Mouse (Mus musculus) myocyte (in vitro differentiated cells): Measurements from ENCODE around the gene Laptm5.

ENCODE experiments used
- CEBPB ChIP-seq: IDR thresholded peaks from 2 replicates; pipeline ENCODE4 v1.6.1; 2011; ENCODE audit warnings: mild to moderate bottlenecking, moderate library complexity; ENCODE audit not compliant: poor library complexity, insufficient read depth, severe bottlenecking
- E2F4 ChIP-seq: IDR thresholded peaks from one replicate; pipeline ENCODE4 v1.6.1; 2011; ENCODE audit warnings: mild to moderate bottlenecking, control low read depth, moderate library complexity; ENCODE audit not compliant: insufficient read depth
- MAX ChIP-seq: IDR thresholded peaks from one replicate; pipeline ENCODE4 v1.6.1; 2011; ENCODE audit warnings: low read depth, mild to moderate bottlenecking, control low read depth
- MYOD1 ChIP-seq, 3 experiments: IDR thresholded peaks; one replicate each; pipeline ENCODE4 v1.6.1; 2011; ENCODE audit warnings: control low read depth in 2 of 3, low read depth in 2 of 3, mild to moderate bottlenecking in 2 of 3, moderate library complexity in 1 of 3; ENCODE audit not compliant: insufficient read length in 2 of 3, control insufficient read depth in 1 of 3
- POLR2A ChIP-seq: IDR thresholded peaks from one replicate; pipeline ENCODE4 v1.6.1; 2011; ENCODE audit warnings: low read depth, mild to moderate bottlenecking, control low read depth, moderate library complexity; ENCODE audit not compliant: insufficient read length
- POLR2AphosphoS2 ChIP-seq: IDR thresholded peaks from one replicate; pipeline ENCODE4 v1.6.1; 2011; ENCODE audit warnings: low read depth, control low read depth; ENCODE audit not compliant: insufficient read length
- TCF12 ChIP-seq: IDR thresholded peaks from one replicate; pipeline ENCODE4 v1.6.1; 2011; ENCODE audit warnings: mild to moderate bottlenecking, control low read depth; ENCODE audit not compliant: poor library complexity, insufficient read depth, severe bottlenecking
- USF1 ChIP-seq: IDR thresholded peaks from one replicate; pipeline ENCODE4 v1.6.1; 2011; ENCODE audit warnings: low read depth, mild to moderate bottlenecking, control low read depth, moderate library complexity

DNA sequence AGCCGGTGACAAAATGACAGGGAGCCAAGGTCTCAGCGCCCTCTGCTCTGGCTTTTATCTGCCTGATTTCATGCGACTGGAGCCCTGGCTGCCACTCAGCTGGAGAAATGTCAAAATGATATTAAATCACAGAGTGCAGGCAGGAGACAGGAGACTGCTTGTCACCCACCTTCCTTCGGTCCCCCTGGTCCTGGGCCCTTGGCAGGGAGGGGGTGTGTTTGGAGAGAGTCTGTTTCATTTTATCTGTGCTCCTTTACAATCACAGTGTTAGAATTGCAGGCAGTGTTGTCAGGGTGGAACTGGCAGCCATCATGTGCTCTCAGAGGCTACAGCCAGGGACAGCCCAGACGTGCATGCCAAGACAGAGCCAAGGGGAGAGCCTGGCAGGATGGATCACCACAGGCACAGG, 59.5 kb downstream of the Laptm5 start:
- TF ChIP-seq POLR2A (no peak), CEBPB (no peak), TCF12 (no peak), USF1 (no peak), E2F4 (no peak), MAX (no peak), POLR2AphosphoS2 (no peak), MYOD1 (IDR thresholded peaks at IDR 0.05; ENCODE audit: control insufficient read depth in 1 of 3, insufficient read length in 2 of 3, low read depth in 2 of 3) (no peak)
